Mouse (Mus musculus): ENCODE results near the gene Fam117a.

The Fam117a gene

GRCm38 (mm10) chr11:95431344-95431743 is 94.5 kb downstream of the Fam117a start:
- DNase-seq (ENCODE audit: low spot score) = no peak

Measured in testis, postnatal 14 days (tissue).